9 mouse cellular contexts compared by ENCODE assay signal in the genomic region with DNA sequence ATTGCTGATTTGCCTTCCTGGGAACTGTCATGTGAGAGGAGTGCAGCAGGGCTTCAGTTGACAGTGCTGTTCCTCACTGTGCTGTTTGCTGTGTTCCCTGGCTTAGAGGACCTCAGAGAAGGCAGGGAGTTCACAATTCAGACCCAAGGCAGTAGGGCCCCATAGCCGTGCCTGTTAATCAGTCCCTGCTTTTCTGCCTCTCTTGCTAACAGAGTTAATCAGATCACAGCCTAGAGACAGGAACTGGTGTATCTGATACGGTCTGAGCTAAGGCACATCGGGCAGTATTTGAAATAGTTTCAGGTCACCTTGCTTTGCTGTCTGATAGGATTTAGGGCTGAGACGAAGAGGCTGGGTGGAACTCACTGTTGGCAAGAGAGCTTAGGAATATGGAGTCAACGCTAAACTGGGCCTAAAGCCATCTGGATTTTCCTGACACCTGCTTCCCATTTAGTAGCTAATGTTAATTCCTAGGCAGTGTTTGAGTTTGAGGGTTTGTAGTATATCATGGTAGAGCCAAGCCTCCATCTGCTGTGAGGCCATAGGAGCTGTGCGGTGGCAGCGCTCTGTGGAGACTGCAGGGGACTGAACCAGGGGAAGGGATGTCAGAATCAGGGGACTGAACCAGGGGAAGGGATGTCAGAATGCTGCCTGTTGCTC. TPM values are rescaled to one million over a fixed set of nuclear protein-coding genes. Genes with fewer than 3 reads are reported as not detected.
DNase-seq lines count a peak whose midpoint lies in the region; ATAC-seq and TF ChIP-seq lines count a peak whose summit lies in the region.
"Had no signal": no experiment of that assay in that cellular context is flagged by ENCODE, and none has a peak within 500 bp of the region (broad histone marks: within the 10 kb centered on the region; RNA-seq: fewer than 3 reads in every experiment).

No protein-coding gene starts in this region.

- no peak for ATAC-seq in forebrain, embryonic 11.5 days (replicated peaks; ENCODE audit: low FRiP score)
- peak; percentile 77 for ATAC-seq in G1E (ENCODE audit: extremely low read depth, insufficient number of reproducible peaks, low FRiP score, poor library complexity, severe bottlenecking)
- ATAC-seq in common myeloid progenitor, adult 5-6 weeks (replicated peaks; ENCODE audit: low read depth, poor library complexity, severe bottlenecking), result peak; percentile 23; the same call in 1 of the 2 replicates
- 0 out of 2 replicates have a peak, but pooled peaks have one; percentile 34 for ATAC-seq in limb, embryonic 14.5 days (ENCODE audit: low FRiP score, low read depth)
- no peak for ATAC-seq in activated CD4-positive, CD25-positive, alpha-beta regulatory T cell, adult 4 months

- peaks cover 19% of the 10 kb centered on the region for H3K36me3 ChIP-seq in forebrain, embryonic 10.5 days (replicated peaks)
- H3K36me3 ChIP-seq in forebrain, embryonic 11.5 days (ENCODE audit: control insufficient read depth, insufficient read depth, low read length), result no peaks in the 10 kb centered on the region; the same call in 1 of the 2 replicates
- H3K36me3 ChIP-seq in G1E (replicated peaks), result peaks cover 58% of the 10 kb centered on the region
- H3K36me3 ChIP-seq in limb, embryonic 14.5 days (ENCODE audit: control insufficient read depth, insufficient read depth, low read length), result peaks cover 8% of the 10 kb centered on the region

- H3K4me1 ChIP-seq in forebrain, embryonic 10.5 days, result peaks cover 40% of the 10 kb centered on the region
- H3K4me1 ChIP-seq in forebrain, embryonic 11.5 days (replicated peaks; ENCODE audit: control insufficient read depth, insufficient read depth, low read length), result peaks cover 7% of the 10 kb centered on the region; the same call in 1 of the 2 replicates
- peaks cover 61% of the 10 kb centered on the region for H3K4me1 ChIP-seq in G1E (ENCODE audit: insufficient read depth, low read depth, low read length)
- H3K4me1 ChIP-seq in limb, embryonic 14.5 days (ENCODE audit: control insufficient read depth, insufficient read depth, low read length), result peaks cover 27% of the 10 kb centered on the region
- peaks cover 52% of the 10 kb centered on the region for H3K4me1 ChIP-seq in lung, adult 2 months (ENCODE audit: control insufficient read depth, insufficient read depth, low read length)

- TF ChIP-seq POLR2A in limb, embryonic 14.5 days (IDR thresholded peaks at IDR 0.05; ENCODE audit: borderline replicate concordance, extremely low read depth, insufficient read depth, insufficient read length), result no peak
- TF ChIP-seq POLR2A in lung, adult 2 months (IDR thresholded peaks at IDR 0.05; ENCODE audit: borderline replicate concordance, extremely low read depth, low read depth, low read length), result no peak

- no peak overlapping the region for H3K4me3 ChIP-seq in forebrain, embryonic 10.5 days
- H3K4me3 ChIP-seq in forebrain, embryonic 11.5 days (ENCODE audit: low read depth, low read length), result no peak overlapping the region
- H3K4me3 ChIP-seq in G1E (ENCODE audit: low read depth, low read length), result peak overlapping the region; percentile 11; the same call in 1 of the 2 replicates
- H3K4me3 ChIP-seq in limb, embryonic 14.5 days (replicated peaks; ENCODE audit: low read length), result no peak overlapping the region
- H3K4me3 ChIP-seq in lung, adult 2 months (replicated peaks; ENCODE audit: extremely low read depth, low read depth, low read length), result no peak overlapping the region

- H3K27me3 ChIP-seq in forebrain, embryonic 10.5 days (ENCODE audit: poor library complexity, severe bottlenecking), result no peaks in the 10 kb centered on the region
- no peaks in the 10 kb centered on the region for H3K27me3 ChIP-seq in forebrain, embryonic 11.5 days (ENCODE audit: control insufficient read depth, insufficient read depth, low read length)
- H3K27me3 ChIP-seq in G1E (ENCODE audit: insufficient read depth, low read length), result no peaks in the 10 kb centered on the region
- no peaks in the 10 kb centered on the region for H3K27me3 ChIP-seq in limb, embryonic 14.5 days (ENCODE audit: control insufficient read depth, insufficient read depth, low read length)

- DNase-seq in forebrain, embryonic 10.5 days (ENCODE audit: extremely low spot score, low spot score), result no peak
- no peak for DNase-seq in forebrain, embryonic 11.5 days (ENCODE audit: low spot score)
- DNase-seq in G1E (ENCODE audit: low spot score), result no peak
- peak; percentile 83 for DNase-seq in limb, embryonic 14.5 days (ENCODE audit: low spot score)
- no peak for DNase-seq in layer of hippocampus, adult 11-12 months (ENCODE audit: low spot score)
- no peak for DNase-seq in lung, adult 2 months

- no peaks in the 10 kb centered on the region for H3K9me3 ChIP-seq in forebrain, embryonic 10.5 days
- H3K9me3 ChIP-seq in forebrain, embryonic 11.5 days (ENCODE audit: control insufficient read depth, low read length), result no peaks in the 10 kb centered on the region
- H3K9me3 ChIP-seq in G1E (replicated peaks), result no peaks in the 10 kb centered on the region
- H3K9me3 ChIP-seq in limb, embryonic 14.5 days (ENCODE audit: control insufficient read depth, low read length), result no peaks in the 10 kb centered on the region

- no peak for TF ChIP-seq CTCF in G1E (IDR thresholded peaks at IDR 0.05; ENCODE audit: low read depth, low read length)
- no peak for TF ChIP-seq CTCF in lung, adult 2 months (IDR thresholded peaks at IDR 0.05; ENCODE audit: insufficient read depth, low read length)

- 62% methylated on average over 7 of the region's 7 CpGs for WGBS in forebrain, embryonic 10.5 days
- WGBS in forebrain, embryonic 11.5 days, result 59% methylated on average over 7 of the region's 7 CpGs
- WGBS in limb, embryonic 14.5 days, result 21% methylated on average over 7 of the region's 7 CpGs
- 36% methylated on average over 7 of the region's 7 CpGs for WGBS in lung, adult 2 months

- H3K9ac ChIP-seq in forebrain, embryonic 11.5 days (ENCODE audit: low read length), result no peak overlapping the region
- H3K9ac ChIP-seq in limb, embryonic 14.5 days (ENCODE audit: low read depth, low read length, severe bottlenecking), result no peak overlapping the region

- no peak overlapping the region for H3K4me2 ChIP-seq in forebrain, embryonic 11.5 days (ENCODE audit: low read depth, low read length, severe bottlenecking)
- H3K4me2 ChIP-seq in limb, embryonic 14.5 days (replicated peaks; ENCODE audit: low read depth, low read length, severe bottlenecking), result no peak overlapping the region

- 0 out of 2 replicates have a peak overlapping the region, but pooled peaks have one; percentile 2 for H3K27ac ChIP-seq in forebrain, embryonic 10.5 days
- no peak overlapping the region for H3K27ac ChIP-seq in forebrain, embryonic 11.5 days (ENCODE audit: low read depth, low read length)
- H3K27ac ChIP-seq in limb, embryonic 14.5 days (replicated peaks; ENCODE audit: low read depth, low read length), result 0 out of 2 replicates have a peak overlapping the region, but pooled peaks have one; percentile 4

RNA-seq across cellular contexts. Expression of gene Gna13, which starts 14.0 kb away (rescaled TPM):
- polyA plus RNA-seq in forebrain, embryonic 10.5 days (2016; fragmentation: Nextera tagmentation; extraction: Ambion mirVana), result 16.8 and 18.3 TPM in 2 replicates
- polyA plus RNA-seq in forebrain, embryonic 11.5 days (2014; fragmentation: Nextera tagmentation; extraction: Ambion mirVana), result 23.2 and 24.2 TPM in 2 replicates
- total RNA-seq in G1E (2014; fragmentation: Nextera tagmentation), result 93.2 and 98.1 TPM in 2 replicates
- total RNA-seq in G1E (2017), result 80.4 and 87.2 TPM in 2 replicates
- polyA plus RNA-seq in G1E (2012), result 29.6 and 43.3 TPM in 2 replicates
- 43.8 and 49.6 TPM in 2 replicates for total RNA-seq in common myeloid progenitor, adult 5-6 weeks (2017)
- polyA plus RNA-seq in limb, embryonic 14.5 days (2012; rRNA removed), result 24.8 and 28.7 TPM in 2 replicates
- 26.2 and 28.3 TPM in 2 replicates for polyA plus RNA-seq in limb, embryonic 14.5 days (2014; fragmentation: Nextera tagmentation; extraction: Ambion mirVana)
- polyA plus RNA-seq in activated CD4-positive, CD25-positive, alpha-beta regulatory T cell, adult 4 months (2017; shearing (Covaris generic)), result 10 to 100 TPM; 56.6 to 64.4 TPM
- 39.3 and 42.6 TPM in 2 replicates for polyA plus RNA-seq in lung, adult 2 months (2012; rRNA removed)

RNA-seq across cellular contexts. Expression of gene 9930022D16Rik, which starts 37.1 kb away (rescaled TPM):
- not detected in 2 replicates for polyA plus RNA-seq in forebrain, embryonic 10.5 days (2016; fragmentation: Nextera tagmentation; extraction: Ambion mirVana)
- polyA plus RNA-seq in forebrain, embryonic 11.5 days (2014; fragmentation: Nextera tagmentation; extraction: Ambion mirVana), result not detected in 2 replicates
- 0.63 TPM in 1 of 2 replicates, not detected in the other for total RNA-seq in G1E (2014; fragmentation: Nextera tagmentation)
- 0.44 and 0.52 TPM in 2 replicates for total RNA-seq in G1E (2017)
- polyA plus RNA-seq in G1E (2012), result not detected in 2 replicates
- total RNA-seq in common myeloid progenitor, adult 5-6 weeks (2017), result 0.58 TPM in 1 of 2 replicates, not detected in the other
- polyA plus RNA-seq in limb, embryonic 14.5 days (2012; rRNA removed), result 0.03 TPM in 1 of 2 replicates, not detected in the other
- not detected in 2 replicates for polyA plus RNA-seq in limb, embryonic 14.5 days (2014; fragmentation: Nextera tagmentation; extraction: Ambion mirVana)
- polyA plus RNA-seq in activated CD4-positive, CD25-positive, alpha-beta regulatory T cell, adult 4 months (2017; shearing (Covaris generic)), result under 1 TPM; 0.17 to 0.40 TPM
- polyA plus RNA-seq in lung, adult 2 months (2012; rRNA removed), result not detected in 2 replicates
- total RNA-seq: liver, adult 2 months had no signal
- polyA plus RNA-seq: liver, adult 2 months had no signal

RNA-seq across cellular contexts. Expression of gene Amz2, which starts 49.1 kb away (rescaled TPM):
- polyA plus RNA-seq in forebrain, embryonic 10.5 days (2016; fragmentation: Nextera tagmentation; extraction: Ambion mirVana), result 41.9 and 44.4 TPM in 2 replicates
- polyA plus RNA-seq in forebrain, embryonic 11.5 days (2014; fragmentation: Nextera tagmentation; extraction: Ambion mirVana), result 46.6 and 48.2 TPM in 2 replicates
- total RNA-seq in G1E (2014; fragmentation: Nextera tagmentation) (106 and 127 TPM in 2 replicates), G1E (2017) (94.9 and 114 TPM in 2 replicates)
- 9.8 and 17.3 TPM in 2 replicates for polyA plus RNA-seq in G1E (2012)
- 50.8 and 62.2 TPM in 2 replicates for total RNA-seq in common myeloid progenitor, adult 5-6 weeks (2017)
- 88.0 and 88.2 TPM in 2 replicates for polyA plus RNA-seq in limb, embryonic 14.5 days (2012; rRNA removed)
- 43.6 and 50.8 TPM in 2 replicates for polyA plus RNA-seq in limb, embryonic 14.5 days (2014; fragmentation: Nextera tagmentation; extraction: Ambion mirVana)
- polyA plus RNA-seq in activated CD4-positive, CD25-positive, alpha-beta regulatory T cell, adult 4 months (2017; shearing (Covaris generic)), result 10 to 100 TPM; 39.6 to 51.6 TPM
- polyA plus RNA-seq in lung, adult 2 months (2012; rRNA removed), result 22.2 and 40.9 TPM in 2 replicates

Comparison
In these comparisons a context has a peak if more than half of its experiments do, and no peak if none do; other contexts are left out.
1. ATAC-seq: peak in G1E (single experiment), common myeloid progenitor, adult 5-6 weeks (single experiment) and limb, embryonic 14.5 days (single experiment); none in forebrain, embryonic 11.5 days (single experiment) and activated CD4-positive, CD25-positive, alpha-beta regulatory T cell, adult 4 months (single experiment).